Mouse (Mus musculus) small intestine, adult 2 months (tissue): ENCODE measurements around the gene Itpr3.

Experiments
- CTCF ChIP-seq: fragments of 200-500 bp; IDR thresholded peaks from 2 replicates; pipeline ENCODE4 v1.5.1; 2012; ENCODE audit warnings: low read depth, mild to moderate bottlenecking, control low read depth, inconsistent platforms, low read length, moderate library complexity, mixed read lengths; ENCODE audit not compliant: insufficient replicate concordance, insufficient read length; ENCODE audit errors: extremely low read depth
- POLR2A ChIP-seq: fragments of 200-500 bp; IDR thresholded peaks from 2 replicates; pipeline ENCODE4 v1.6.1; 2012; ENCODE audit warnings: low read depth, mild to moderate bottlenecking, control low read depth, inconsistent platforms, low read length, moderate library complexity

GRCm38 (mm10) chr17:27023342-27023741 is 33.8 kb upstream of the Itpr3 start:
- TF ChIP-seq CTCF (no peak), POLR2A (no peak)
